In the genomic region with DNA sequence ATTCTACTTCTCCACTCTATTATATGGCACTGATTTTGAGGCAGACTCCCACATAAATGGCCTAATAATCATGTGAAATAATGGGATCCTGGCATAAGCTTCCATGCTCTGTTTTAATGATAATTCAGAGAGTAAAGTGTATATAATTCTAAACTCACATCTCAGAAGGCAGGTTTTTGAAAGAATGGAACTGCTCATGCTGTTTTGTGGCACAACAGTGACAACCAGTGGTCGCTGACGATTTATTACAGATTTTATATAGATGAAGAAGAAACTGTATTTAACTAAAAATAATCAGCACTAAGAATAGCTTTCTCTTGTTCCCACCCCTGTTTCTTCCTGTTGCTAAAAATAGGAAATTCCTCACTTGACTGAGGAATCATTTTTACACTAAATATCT, we compare ENCODE assay signal across 12 mouse cellular contexts.
DNase-seq lines count a peak whose midpoint lies in the region; ATAC-seq and TF ChIP-seq lines count a peak whose summit lies in the region.
"Had no signal": no experiment of that assay in that cellular context is flagged by ENCODE, and none has a peak within 500 bp of the region (broad histone marks: within the 10 kb centered on the region; RNA-seq: fewer than 3 reads in every experiment).

No protein-coding gene starts in this region.

- H3K4me3 ChIP-seq in embryonic facial prominence, embryonic 11.5 days (ENCODE audit: low read depth, low read length): no peak overlapping the region
- H3K4me3 ChIP-seq in embryonic facial prominence, embryonic 10.5 days: no peak overlapping the region
- no peak overlapping the region for H3K4me3 ChIP-seq in hindbrain, postnatal 0 days (ENCODE audit: low read length)
- H3K4me3 ChIP-seq in hindbrain, embryonic 11.5 days (ENCODE audit: low read depth, low read length): no peak overlapping the region
- H3K4me3 ChIP-seq in midbrain, postnatal 0 days (ENCODE audit: low read depth, low read length): no peak overlapping the region
- H3K4me3 ChIP-seq in midbrain, embryonic 13.5 days (replicated peaks): no peak overlapping the region
- H3K4me3 ChIP-seq in stomach, postnatal 0 days (ENCODE audit: low read depth, low read length): no peak overlapping the region
- H3K4me3 ChIP-seq: liver, embryonic 13.5 days had no signal

- WGBS in embryonic facial prominence, embryonic 11.5 days: 73% methylated on average over 2 of the region's 2 CpGs
- WGBS in embryonic facial prominence, embryonic 10.5 days: 70% methylated on average over 2 of the region's 2 CpGs
- WGBS in hindbrain, postnatal 0 days: 53% methylated on average over 2 of the region's 2 CpGs
- WGBS in hindbrain, embryonic 11.5 days: 74% methylated on average over 2 of the region's 2 CpGs
- 54% methylated on average over 2 of the region's 2 CpGs for WGBS in midbrain, postnatal 0 days
- WGBS in midbrain, embryonic 13.5 days: 78% methylated on average over 2 of the region's 2 CpGs
- 45% methylated on average over 2 of the region's 2 CpGs for WGBS in stomach, postnatal 0 days

- no peak overlapping the region for H3K9ac ChIP-seq in embryonic facial prominence, embryonic 11.5 days (replicated peaks; ENCODE audit: low read length)
- H3K9ac ChIP-seq in hindbrain, postnatal 0 days (replicated peaks; ENCODE audit: low read length): no peak overlapping the region
- no peak overlapping the region for H3K9ac ChIP-seq in hindbrain, embryonic 11.5 days (ENCODE audit: low read depth, low read length)
- H3K9ac ChIP-seq in midbrain, postnatal 0 days (replicated peaks; ENCODE audit: low read length, poor library complexity, severe bottlenecking): no peak overlapping the region
- H3K9ac ChIP-seq in midbrain, embryonic 13.5 days (replicated peaks): no peak overlapping the region
- no peak overlapping the region for H3K9ac ChIP-seq in stomach, postnatal 0 days (ENCODE audit: low read length)
- H3K9ac ChIP-seq: liver, embryonic 13.5 days had no signal

- H3K27me3 ChIP-seq in embryonic facial prominence, embryonic 11.5 days (ENCODE audit: control insufficient read depth, insufficient read depth, low read length): no peaks in the 10 kb centered on the region
- H3K27me3 ChIP-seq in embryonic facial prominence, embryonic 10.5 days (replicated peaks; ENCODE audit: low read depth, poor library complexity, severe bottlenecking): no peaks in the 10 kb centered on the region
- H3K27me3 ChIP-seq in hindbrain, postnatal 0 days (ENCODE audit: insufficient read depth, low read length): no peaks in the 10 kb centered on the region
- H3K27me3 ChIP-seq in hindbrain, embryonic 11.5 days (ENCODE audit: control insufficient read depth, insufficient read depth, low read length): no peaks in the 10 kb centered on the region
- no peaks in the 10 kb centered on the region for H3K27me3 ChIP-seq in midbrain, postnatal 0 days (ENCODE audit: insufficient read depth, low read length)
- H3K27me3 ChIP-seq in midbrain, embryonic 13.5 days: no peaks in the 10 kb centered on the region
- no peaks in the 10 kb centered on the region for H3K27me3 ChIP-seq in stomach, postnatal 0 days (ENCODE audit: control insufficient read depth, insufficient read depth, low read length)
- H3K27me3 ChIP-seq: liver, embryonic 13.5 days had no signal

- H3K9me3 ChIP-seq in embryonic facial prominence, embryonic 11.5 days (replicated peaks; ENCODE audit: control insufficient read depth, low read length): no peaks in the 10 kb centered on the region
- H3K9me3 ChIP-seq in embryonic facial prominence, embryonic 10.5 days: no peaks in the 10 kb centered on the region
- no peaks in the 10 kb centered on the region for H3K9me3 ChIP-seq in hindbrain, postnatal 0 days (ENCODE audit: low read length)
- no peaks in the 10 kb centered on the region for H3K9me3 ChIP-seq in hindbrain, embryonic 11.5 days (ENCODE audit: control insufficient read depth, low read length)
- H3K9me3 ChIP-seq in midbrain, postnatal 0 days (ENCODE audit: low read length): no peaks in the 10 kb centered on the region
- no peaks in the 10 kb centered on the region for H3K9me3 ChIP-seq in midbrain, embryonic 13.5 days
- no peaks in the 10 kb centered on the region for H3K9me3 ChIP-seq in stomach, postnatal 0 days (ENCODE audit: control insufficient read depth, low read length)
- H3K9me3 ChIP-seq: liver, embryonic 13.5 days had no signal

- H3K27ac ChIP-seq in embryonic facial prominence, embryonic 11.5 days (replicated peaks; ENCODE audit: low read depth, low read length): no peak overlapping the region
- no peak overlapping the region for H3K27ac ChIP-seq in embryonic facial prominence, embryonic 10.5 days (replicated peaks)
- H3K27ac ChIP-seq in hindbrain, postnatal 0 days: no peak overlapping the region
- H3K27ac ChIP-seq in hindbrain, embryonic 11.5 days (ENCODE audit: low read depth, low read length): no peak overlapping the region
- H3K27ac ChIP-seq in midbrain, postnatal 0 days (ENCODE audit: low read depth, low read length): no peak overlapping the region
- H3K27ac ChIP-seq in midbrain, embryonic 13.5 days: no peak overlapping the region
- no peak overlapping the region for H3K27ac ChIP-seq in stomach, postnatal 0 days (replicated peaks)
- H3K27ac ChIP-seq: liver, embryonic 13.5 days had no signal

- H3K36me3 ChIP-seq in embryonic facial prominence, embryonic 11.5 days (replicated peaks; ENCODE audit: control insufficient read depth, insufficient read depth, low read depth, low read length): no peaks in the 10 kb centered on the region
- no peaks in the 10 kb centered on the region for H3K36me3 ChIP-seq in embryonic facial prominence, embryonic 10.5 days (replicated peaks)
- no peaks in the 10 kb centered on the region for H3K36me3 ChIP-seq in hindbrain, postnatal 0 days (ENCODE audit: insufficient read depth, low read length)
- H3K36me3 ChIP-seq in hindbrain, embryonic 11.5 days (ENCODE audit: control insufficient read depth, insufficient read depth, low read length): no peaks in the 10 kb centered on the region
- H3K36me3 ChIP-seq in midbrain, postnatal 0 days (ENCODE audit: insufficient read depth, low read length): no peaks in the 10 kb centered on the region
- H3K36me3 ChIP-seq in midbrain, embryonic 13.5 days: no peaks in the 10 kb centered on the region
- no peaks in the 10 kb centered on the region for H3K36me3 ChIP-seq in stomach, postnatal 0 days (ENCODE audit: control insufficient read depth, insufficient read depth, low read length)
- H3K36me3 ChIP-seq: liver, embryonic 13.5 days had no signal

- TF ChIP-seq CTCF in hindbrain, postnatal 0 days (IDR thresholded peaks at IDR 0.05; ENCODE audit: low read depth): peak; percentile 63
- TF ChIP-seq CTCF in midbrain, postnatal 0 days (IDR thresholded peaks at IDR 0.05): peak; percentile 83
- TF ChIP-seq CTCF in stomach, postnatal 0 days (IDR thresholded peaks at IDR 0.05; ENCODE audit: low read depth): peak; percentile 56

- no peaks in the 10 kb centered on the region for H3K4me1 ChIP-seq in embryonic facial prominence, embryonic 11.5 days (ENCODE audit: control insufficient read depth, insufficient read depth, low read length)
- H3K4me1 ChIP-seq in embryonic facial prominence, embryonic 10.5 days: no peaks in the 10 kb centered on the region
- no peaks in the 10 kb centered on the region for H3K4me1 ChIP-seq in hindbrain, postnatal 0 days (ENCODE audit: insufficient read depth, low read length)
- H3K4me1 ChIP-seq in hindbrain, embryonic 11.5 days (replicated peaks; ENCODE audit: control insufficient read depth, insufficient read depth, low read length): no peaks in the 10 kb centered on the region
- no peaks in the 10 kb centered on the region for H3K4me1 ChIP-seq in midbrain, postnatal 0 days (ENCODE audit: insufficient read depth, low read length)
- H3K4me1 ChIP-seq in midbrain, embryonic 13.5 days (replicated peaks): no peaks in the 10 kb centered on the region
- no peaks in the 10 kb centered on the region for H3K4me1 ChIP-seq in stomach, postnatal 0 days (replicated peaks; ENCODE audit: control insufficient read depth, insufficient read depth)
- H3K4me1 ChIP-seq: liver, embryonic 13.5 days had no signal

- no peak overlapping the region for H3K4me2 ChIP-seq in embryonic facial prominence, embryonic 11.5 days (ENCODE audit: low read depth, low read length)
- no peak overlapping the region for H3K4me2 ChIP-seq in hindbrain, postnatal 0 days (ENCODE audit: low read depth, low read length)
- no peak overlapping the region for H3K4me2 ChIP-seq in hindbrain, embryonic 11.5 days (replicated peaks; ENCODE audit: low read depth, low read length)
- no peak overlapping the region for H3K4me2 ChIP-seq in midbrain, postnatal 0 days (ENCODE audit: low read depth, low read length, poor library complexity, severe bottlenecking)
- H3K4me2 ChIP-seq in midbrain, embryonic 13.5 days (replicated peaks): no peak overlapping the region
- H3K4me2 ChIP-seq in stomach, postnatal 0 days (replicated peaks; ENCODE audit: low read depth): no peak overlapping the region
- H3K4me2 ChIP-seq: liver, embryonic 13.5 days had no signal

- DNase-seq in embryonic facial prominence, embryonic 11.5 days (ENCODE audit: low spot score): peak; percentile 25
- DNase-seq in embryonic facial prominence, embryonic 10.5 days (ENCODE audit: low spot score): no peak
- peak; percentile 70 for DNase-seq in hindbrain, postnatal 0 days (ENCODE audit: low spot score)
- no peak for DNase-seq in hindbrain, embryonic 11.5 days (ENCODE audit: low spot score)
- peak; percentile 72 for DNase-seq in midbrain, postnatal 0 days (ENCODE audit: low spot score)
- DNase-seq in stomach, postnatal 0 days (ENCODE audit: low spot score): no peak
- DNase-seq in testis, postnatal 10 days (ENCODE audit: low spot score): no peak
- DNase-seq: B cell, adult 2 months; embryo, embryonic 11 days; liver, embryonic 13.5 days; lung, postnatal 4 days had no signal

- no peak for TF ChIP-seq EP300 in stomach, postnatal 0 days (optimal IDR thresholded peaks at IDR 0.05)

- ATAC-seq in embryonic facial prominence, embryonic 11.5 days (replicated peaks; ENCODE audit: insufficient number of reproducible peaks, low FRiP score, low TSS enrichment, low read depth): no peak
- ATAC-seq in hindbrain, postnatal 0 days: no peak
- no peak for ATAC-seq in hindbrain, embryonic 11.5 days (ENCODE audit: low FRiP score)
- ATAC-seq in midbrain, postnatal 0 days (ENCODE audit: low FRiP score): no peak
- ATAC-seq in midbrain, embryonic 13.5 days: no peak
- no peak for ATAC-seq in stomach, postnatal 0 days (ENCODE audit: low FRiP score, low TSS enrichment)

Comparison
In these comparisons a context has a peak if more than half of its experiments do, and no peak if none do; other contexts are left out.
1. DNase-seq: peak in embryonic facial prominence, embryonic 11.5 days (single experiment), hindbrain, postnatal 0 days (single experiment) and midbrain, postnatal 0 days (single experiment); none in embryonic facial prominence, embryonic 10.5 days (single experiment), hindbrain, embryonic 11.5 days (single experiment), stomach, postnatal 0 days (single experiment) and testis, postnatal 10 days (single experiment).
2. Peak in every context shown above with its lines, with median percentiles within 50 percentile points of each other: CTCF ChIP-seq.